Mouse (Mus musculus): Measurements from ENCODE around the gene Snap29. TPM values are rescaled to one million over a fixed set of nuclear protein-coding genes. Genes with fewer than 3 reads are reported as not detected.

Snap29 gene
- total and polyA plus RNA-seq, 3 experiments: 6.5 to 45.7 (median 30.8) TPM

DNA sequence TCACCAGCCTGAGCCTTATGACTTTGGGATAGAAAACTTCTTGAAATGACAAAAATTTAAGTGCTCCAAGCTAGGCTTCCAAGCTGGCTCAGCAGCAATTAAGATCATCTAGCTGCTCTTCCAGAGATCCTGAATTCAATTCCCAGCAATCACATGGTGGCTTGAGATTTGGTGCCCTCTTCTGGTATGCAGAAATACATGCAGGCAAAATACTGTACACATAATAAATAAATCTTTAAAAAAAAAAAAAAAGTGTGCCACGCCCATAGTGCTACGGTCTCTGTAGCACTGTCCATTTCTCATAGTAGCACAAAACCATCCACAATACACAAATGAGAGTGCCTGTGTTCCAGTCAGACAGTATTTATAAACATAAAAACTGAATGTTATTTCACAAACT lies 26.8 kb downstream of the Snap29 start:
- Histone ChIP-seq H3K4me3 (ENCODE audit: low read depth, low read length) (no peak overlapping the region), H3K36me3 (replicated peaks) (peaks cover 36% of the 10 kb centered on the region), H3K27me3 (ENCODE audit: insufficient read depth, low read length) (peaks cover under 1% of the 10 kb centered on the region; the same call in 1 of the 2 replicates), H3K4me1 (ENCODE audit: insufficient read depth, low read depth, low read length) (0 out of 2 replicates have a peak, but pooled peaks cover 2% of the 10 kb centered on the region), H3K9me3 (replicated peaks) (no peaks in the 10 kb centered on the region)
- TF ChIP-seq CTCF (IDR thresholded peaks at IDR 0.05; ENCODE audit: low read depth, low read length): no peak; the same call in 1 of the 2 replicates
- no peak for TF ChIP-seq GATA1 (IDR thresholded peaks at IDR 0.05; ENCODE audit: borderline replicate concordance, low read length)
- no peak for TF ChIP-seq GATA2 (IDR thresholded peaks at IDR 0.05; ENCODE audit: borderline replicate concordance, low read depth, low read length)
- TF ChIP-seq TAL1 (conservative IDR thresholded peaks at IDR 0.05; ENCODE audit: low read depth, low read length): no peak
- no peak for TF ChIP-seq POLR2AphosphoS5 (IDR thresholded peaks at IDR 0.05; ENCODE audit: insufficient replicate concordance, low read depth, low read length)
- ATAC-seq (ENCODE audit: extremely low read depth, insufficient number of reproducible peaks, low FRiP score, poor library complexity, severe bottlenecking): no peak; the same call in 1 of the 2 replicates
- no peak for DNase-seq (ENCODE audit: low spot score)

DNA sequence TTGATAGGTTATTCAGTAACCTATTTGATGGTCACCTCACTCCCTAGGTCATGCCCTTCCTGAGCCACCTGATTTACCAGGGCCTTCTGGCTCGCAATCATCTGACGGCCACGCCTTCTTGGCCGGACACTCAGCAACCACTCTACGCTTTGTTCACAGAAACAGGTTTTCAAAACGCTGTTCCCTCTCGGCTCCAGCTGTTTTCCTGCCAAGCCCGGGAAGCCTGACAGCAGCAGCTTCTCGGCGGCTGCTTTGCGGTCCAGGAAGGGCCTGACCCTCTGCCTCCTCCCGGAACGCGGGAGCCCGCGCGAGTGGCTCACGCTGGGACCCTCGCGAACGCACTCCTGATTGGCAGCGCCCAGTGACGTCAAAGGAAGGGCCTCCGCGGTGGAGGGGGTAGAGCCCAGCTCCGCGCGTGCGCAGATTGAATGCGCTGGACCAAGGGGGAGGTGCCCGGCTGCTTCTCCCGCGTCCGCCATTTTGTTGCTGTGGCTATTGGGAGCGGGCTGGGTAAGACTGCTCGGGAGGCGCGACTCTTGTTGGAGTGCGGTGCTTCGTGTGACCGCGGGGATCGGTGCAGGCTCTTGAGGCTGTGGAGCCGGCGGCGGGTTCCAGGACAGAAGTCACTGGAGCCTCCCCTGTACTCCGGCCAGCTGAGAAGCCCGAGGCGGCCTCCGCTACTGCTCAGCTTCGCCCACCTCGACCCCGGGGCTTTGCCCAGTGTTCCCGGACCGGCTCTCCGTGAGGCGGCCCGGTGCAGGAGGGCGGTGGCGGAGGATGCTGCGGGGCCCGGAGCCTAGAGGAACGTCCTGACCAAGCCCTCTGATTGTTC lies 46.0 kb downstream of the Snap29 start, which contains the start of gene Crkl:
Gene Crkl, plus strand, starts transcription at position 447 of the 832 bp plus-strand sequence.
- ATAC-seq (ENCODE audit: extremely low read depth, insufficient number of reproducible peaks, low FRiP score, poor library complexity, severe bottlenecking): peak; percentile 92
- no peaks in the 10 kb centered on the region for H3K27me3 ChIP-seq (ENCODE audit: insufficient read depth, low read length)
- peaks cover 22% of the 10 kb centered on the region for H3K36me3 ChIP-seq (replicated peaks)
- TF ChIP-seq TAL1 (conservative IDR thresholded peaks at IDR 0.05; ENCODE audit: low read depth, low read length): no peak
- TF ChIP-seq CTCF (IDR thresholded peaks at IDR 0.05; ENCODE audit: low read depth, low read length): no peak
- TF ChIP-seq POLR2AphosphoS5 (IDR thresholded peaks at IDR 0.05; ENCODE audit: insufficient replicate concordance, low read depth, low read length): no peak
- TF ChIP-seq GATA1 (IDR thresholded peaks at IDR 0.05; ENCODE audit: borderline replicate concordance, low read length): no peak
- no peak for TF ChIP-seq GATA2 (IDR thresholded peaks at IDR 0.05; ENCODE audit: borderline replicate concordance, low read depth, low read length)
- peak within 1 kb of the TSS; percentile 98 for H3K4me3 ChIP-seq (ENCODE audit: low read depth, low read length)
- H3K4me1 ChIP-seq (ENCODE audit: insufficient read depth, low read depth, low read length): peaks cover 30% of the 10 kb centered on the region
- DNase-seq (ENCODE audit: low spot score): peak; percentile 98
- 0 out of 2 replicates have a peak, but pooled peaks cover under 1% of the 10 kb centered on the region for H3K9me3 ChIP-seq (replicated peaks)

DNA sequence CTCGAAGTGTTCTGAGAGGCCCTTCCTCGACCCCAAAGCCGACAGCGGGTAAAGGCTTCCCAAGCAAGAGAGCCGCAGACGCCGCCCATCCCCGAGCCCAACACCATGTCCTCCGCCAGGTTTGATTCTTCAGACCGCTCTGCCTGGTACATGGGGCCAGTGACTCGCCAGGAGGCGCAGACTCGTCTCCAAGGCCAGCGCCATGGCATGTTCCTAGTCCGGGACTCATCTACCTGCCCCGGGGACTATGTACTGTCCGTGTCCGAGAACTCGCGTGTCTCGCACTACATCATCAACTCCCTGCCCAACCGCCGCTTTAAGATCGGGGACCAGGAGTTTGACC lies 46.6 kb downstream of the Snap29 start:
- no peak for ATAC-seq (ENCODE audit: extremely low read depth, insufficient number of reproducible peaks, low FRiP score, poor library complexity, severe bottlenecking)
- Histone ChIP-seq H3K9me3 (replicated peaks) (no peaks in the 10 kb centered on the region), H3K4me1 (ENCODE audit: insufficient read depth, low read depth, low read length) (peaks cover 35% of the 10 kb centered on the region), H3K36me3 (replicated peaks) (peaks cover 28% of the 10 kb centered on the region), H3K27me3 (ENCODE audit: insufficient read depth, low read length) (no peaks in the 10 kb centered on the region), H3K4me3 (ENCODE audit: low read depth, low read length) (peak overlapping the region; percentile 98)
- DNase-seq (ENCODE audit: low spot score): peak; percentile 44
- no peak for TF ChIP-seq CTCF (IDR thresholded peaks at IDR 0.05; ENCODE audit: low read depth, low read length)
- TF ChIP-seq GATA1 (IDR thresholded peaks at IDR 0.05; ENCODE audit: borderline replicate concordance, low read length): no peak

DNA sequence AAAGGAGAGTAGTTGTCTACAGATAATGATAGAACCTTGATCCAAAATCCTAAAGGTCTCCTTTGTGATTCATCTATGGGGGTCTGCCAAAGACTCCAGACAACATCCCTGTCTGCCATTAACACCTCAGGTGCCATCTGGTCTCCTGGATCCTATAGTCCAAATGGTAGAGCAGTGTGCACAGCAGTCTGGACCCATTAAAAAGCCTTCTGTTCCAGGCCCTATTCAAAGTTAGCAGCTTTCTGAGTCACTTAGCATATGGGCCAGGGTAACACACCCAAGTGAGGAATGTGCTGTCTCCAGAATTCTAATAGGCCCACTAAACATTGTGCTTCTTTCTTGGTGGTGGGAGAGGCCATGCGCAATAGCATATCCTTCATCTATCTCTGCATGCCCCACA lies 51.1 kb downstream of the Snap29 start:
- TF ChIP-seq GATA2 (IDR thresholded peaks at IDR 0.05; ENCODE audit: borderline replicate concordance, low read depth, low read length): no peak
- no peak for TF ChIP-seq CTCF (IDR thresholded peaks at IDR 0.05; ENCODE audit: low read depth, low read length)
- TF ChIP-seq POLR2AphosphoS5 (IDR thresholded peaks at IDR 0.05; ENCODE audit: insufficient replicate concordance, low read depth, low read length): no peak
- TF ChIP-seq GATA1 (IDR thresholded peaks at IDR 0.05; ENCODE audit: borderline replicate concordance, low read length): no peak
- TF ChIP-seq TAL1 (conservative IDR thresholded peaks at IDR 0.05; ENCODE audit: low read depth, low read length): no peak
- Histone ChIP-seq H3K36me3 (replicated peaks) (peaks cover 66% of the 10 kb centered on the region), H3K27me3 (ENCODE audit: insufficient read depth, low read length) (no peaks in the 10 kb centered on the region), H3K9me3 (replicated peaks) (no peaks in the 10 kb centered on the region), H3K4me1 (ENCODE audit: insufficient read depth, low read depth, low read length) (peaks cover 42% of the 10 kb centered on the region), H3K4me3 (ENCODE audit: low read depth, low read length) (no peak overlapping the region)
- no peak for DNase-seq (ENCODE audit: low spot score)
- no peak for ATAC-seq (ENCODE audit: extremely low read depth, insufficient number of reproducible peaks, low FRiP score, poor library complexity, severe bottlenecking)

DNA sequence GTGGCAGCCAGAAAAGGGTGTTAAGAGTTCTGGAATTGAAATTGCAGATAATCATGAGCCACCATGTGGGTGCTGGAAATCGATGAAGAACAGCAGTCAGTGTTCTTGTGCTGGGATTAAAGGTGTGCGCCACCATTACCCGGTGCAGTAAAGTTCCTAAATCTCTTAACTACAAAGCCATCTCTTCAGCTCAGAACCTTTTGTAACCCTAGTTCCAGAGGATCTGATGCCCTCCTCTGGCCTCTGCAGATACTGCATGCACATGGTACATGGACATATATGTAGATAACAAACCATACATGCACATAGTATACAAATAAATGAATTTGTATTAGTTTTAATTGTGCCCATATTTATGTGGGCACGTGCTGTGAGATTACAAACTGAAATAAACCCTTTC lies 54.5 kb downstream of the Snap29 start:
- TF ChIP-seq CTCF (IDR thresholded peaks at IDR 0.05; ENCODE audit: low read depth, low read length): peak; percentile 18; the same call in 1 of the 2 replicates
- TF ChIP-seq GATA1 (IDR thresholded peaks at IDR 0.05; ENCODE audit: borderline replicate concordance, low read length): no peak
- Histone ChIP-seq H3K9me3 (replicated peaks) (no peaks in the 10 kb centered on the region), H3K4me3 (ENCODE audit: low read depth, low read length) (no peak overlapping the region), H3K4me1 (ENCODE audit: insufficient read depth, low read depth, low read length) (peaks cover 27% of the 10 kb centered on the region), H3K27me3 (ENCODE audit: insufficient read depth, low read length) (no peaks in the 10 kb centered on the region), H3K36me3 (replicated peaks) (peaks cover 75% of the 10 kb centered on the region)
- no peak for DNase-seq (ENCODE audit: low spot score)
- ATAC-seq (ENCODE audit: extremely low read depth, insufficient number of reproducible peaks, low FRiP score, poor library complexity, severe bottlenecking): no peak

DNA sequence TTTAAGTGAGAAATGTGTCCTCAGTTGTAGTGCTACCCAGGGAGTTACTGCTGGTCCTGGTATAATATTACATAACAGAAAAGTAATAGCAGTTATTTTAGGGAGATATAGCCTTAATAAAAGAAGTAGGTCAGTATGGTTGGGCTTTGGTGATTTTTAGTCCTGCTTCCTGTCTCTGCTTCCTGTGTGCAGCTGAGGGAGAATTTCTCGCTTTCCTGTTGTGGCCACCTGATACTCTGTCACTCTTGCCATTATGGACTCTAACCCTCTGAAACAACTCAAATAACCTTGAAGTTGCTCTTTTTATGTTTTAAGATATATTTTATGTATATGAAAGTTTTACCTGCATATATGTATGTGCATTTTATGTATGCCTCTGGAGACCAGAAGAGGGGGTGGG lies 55.8 kb downstream of the Snap29 start:
- Histone ChIP-seq H3K27me3 (ENCODE audit: insufficient read depth, low read length) (no peaks in the 10 kb centered on the region), H3K4me1 (ENCODE audit: insufficient read depth, low read depth, low read length) (peaks cover 19% of the 10 kb centered on the region), H3K36me3 (replicated peaks) (peaks cover 68% of the 10 kb centered on the region), H3K9me3 (replicated peaks) (no peaks in the 10 kb centered on the region), H3K4me3 (ENCODE audit: low read depth, low read length) (no peak overlapping the region)
- TF ChIP-seq GATA1 (IDR thresholded peaks at IDR 0.05; ENCODE audit: borderline replicate concordance, low read length) (no peak), POLR2AphosphoS5 (IDR thresholded peaks at IDR 0.05; ENCODE audit: insufficient replicate concordance, low read depth, low read length) (no peak), TAL1 (conservative IDR thresholded peaks at IDR 0.05; ENCODE audit: low read depth, low read length) (no peak), CTCF (IDR thresholded peaks at IDR 0.05; ENCODE audit: low read depth, low read length) (no peak), GATA2 (IDR thresholded peaks at IDR 0.05; ENCODE audit: borderline replicate concordance, low read depth, low read length) (no peak)
- ATAC-seq (ENCODE audit: extremely low read depth, insufficient number of reproducible peaks, low FRiP score, poor library complexity, severe bottlenecking): no peak
- DNase-seq (ENCODE audit: low spot score): no peak

Measured in G1E (cell line).